Mouse (Mus musculus): ENCODE measurements at regions not wholly inside any gene's neighbourhood (a gene's known extent, or its start where the extent isn't known, plus 50 kb on each side); places are given as distances from the start of the nearest gene placed in this dataset.
"Not testable (repeated sequence)": the region's sequence is repeated elsewhere in the genome, so short reads cannot be mapped to it uniquely, and the experiment has no call there.

DNA sequence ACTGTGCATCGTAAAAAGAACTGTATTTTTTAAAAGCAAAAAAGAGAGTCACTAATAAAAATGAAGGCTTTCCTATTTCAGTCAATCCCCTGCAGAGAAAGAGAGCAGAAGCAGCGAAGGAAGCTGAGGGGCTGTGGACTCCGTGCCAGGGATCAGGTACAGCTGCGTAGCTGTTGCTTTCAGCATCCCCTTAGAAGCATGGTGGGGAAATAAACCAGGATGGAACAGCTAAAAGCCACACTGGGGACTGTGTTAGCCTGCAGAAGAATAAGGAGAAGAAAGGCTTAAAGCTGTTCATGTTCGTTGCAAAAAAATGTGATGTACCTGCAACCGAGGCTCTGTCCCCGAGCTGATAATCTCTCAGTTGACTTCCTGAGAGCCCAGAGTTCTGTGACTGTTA lies 1302.6 kb upstream of the Sel1l start:
- DNase-seq (ENCODE audit: low read depth, low spot score), result no peak

DNA sequence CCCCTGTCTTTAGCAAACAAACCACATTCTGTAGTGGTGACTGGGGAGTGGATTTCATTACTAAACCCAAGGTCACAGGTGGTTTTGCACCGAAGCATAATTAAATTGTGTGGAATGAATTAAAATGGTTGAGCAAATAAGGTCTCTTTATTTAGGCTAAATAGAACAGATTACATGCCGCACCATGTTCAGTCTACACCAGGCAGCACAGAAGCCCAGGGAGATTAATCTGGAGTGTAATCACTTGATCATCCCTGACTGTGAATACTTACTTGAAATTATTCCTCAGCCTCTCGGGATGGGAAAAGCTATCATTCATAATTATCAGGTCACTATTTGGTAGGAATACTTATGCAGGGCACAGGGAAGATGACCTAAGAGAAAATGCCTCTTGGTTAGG lies 1293.3 kb upstream of the Sel1l start:
- no peak for DNase-seq (ENCODE audit: low read depth, low spot score)

DNA sequence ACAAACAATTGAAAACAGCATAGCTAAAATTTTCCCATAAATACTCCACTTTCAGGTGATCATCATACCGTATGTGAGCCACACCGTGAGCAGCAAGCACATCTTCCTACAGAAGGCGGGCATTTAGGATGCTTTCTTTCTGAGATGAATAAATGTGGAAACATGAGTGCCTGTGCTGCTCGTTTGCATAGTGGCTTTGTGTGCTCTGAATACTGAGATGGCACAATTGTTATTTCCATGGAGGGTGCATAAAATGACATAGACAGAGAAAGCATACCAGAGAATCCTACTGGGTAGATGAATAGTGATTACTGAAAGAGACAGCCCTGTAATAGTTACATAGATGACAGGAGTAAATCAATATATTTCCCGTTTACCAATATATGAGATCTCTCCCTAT lies 1287.4 kb upstream of the Sel1l start:
- no peak for DNase-seq (ENCODE audit: low read depth, low spot score)

DNA sequence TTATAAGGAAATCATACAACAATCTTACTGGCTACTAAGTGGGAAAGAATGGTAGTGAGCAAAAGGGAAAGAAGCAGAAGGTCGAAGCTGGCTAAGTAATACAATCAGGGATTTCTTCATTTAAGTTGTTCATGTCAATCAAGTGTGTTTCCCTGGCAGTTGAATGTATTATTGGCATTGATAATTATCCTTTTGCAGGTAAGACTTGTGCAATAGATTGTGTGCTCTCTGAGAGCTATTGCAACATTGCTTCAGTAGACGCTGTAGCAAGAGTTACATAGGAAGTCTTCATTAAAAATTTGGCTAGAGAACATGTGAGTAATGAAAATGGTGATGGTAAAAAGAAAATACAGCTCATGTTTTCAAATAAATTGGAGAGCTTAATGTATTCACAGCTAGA lies 1273.3 kb upstream of the Sel1l start:
- no peak for DNase-seq (ENCODE audit: low read depth, low spot score)

DNA sequence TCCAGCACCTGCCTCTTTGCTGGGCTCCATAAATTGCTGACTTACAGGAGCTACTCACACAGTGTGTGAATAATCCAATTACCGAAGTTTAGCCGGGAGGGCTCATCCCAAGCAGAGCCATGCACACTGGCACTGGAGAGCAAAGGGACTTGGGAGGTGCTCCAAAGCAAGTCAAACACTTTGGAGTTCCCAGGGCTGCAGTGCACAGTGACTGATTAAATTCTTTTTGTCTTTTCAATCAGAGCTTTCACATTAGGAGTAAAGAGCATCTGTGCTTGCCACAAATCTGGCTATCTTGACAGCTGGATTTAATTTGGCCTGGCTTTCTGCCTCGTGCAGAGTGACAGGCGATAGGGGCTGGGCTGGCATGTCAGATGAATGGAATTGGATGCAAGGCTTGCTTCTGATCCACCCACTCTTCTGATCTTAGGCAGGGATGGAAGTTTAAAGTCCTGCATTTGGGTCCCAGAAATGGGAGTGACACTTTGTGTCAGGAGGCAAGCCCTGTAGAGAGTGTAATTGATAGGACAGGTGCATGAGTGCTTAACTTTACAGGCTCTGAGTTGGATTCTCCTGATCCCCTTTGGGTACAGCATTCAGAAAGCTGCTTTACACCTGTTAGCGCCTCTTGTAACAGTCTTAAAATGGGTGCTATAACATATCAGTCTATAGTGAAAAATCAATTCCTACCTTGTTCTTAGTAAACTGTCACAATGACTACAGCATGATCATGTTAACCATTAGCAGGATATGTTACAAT lies 1239.3 kb upstream of the Sel1l start:
- DNase-seq (ENCODE audit: low read depth, low spot score), result no peak

DNA sequence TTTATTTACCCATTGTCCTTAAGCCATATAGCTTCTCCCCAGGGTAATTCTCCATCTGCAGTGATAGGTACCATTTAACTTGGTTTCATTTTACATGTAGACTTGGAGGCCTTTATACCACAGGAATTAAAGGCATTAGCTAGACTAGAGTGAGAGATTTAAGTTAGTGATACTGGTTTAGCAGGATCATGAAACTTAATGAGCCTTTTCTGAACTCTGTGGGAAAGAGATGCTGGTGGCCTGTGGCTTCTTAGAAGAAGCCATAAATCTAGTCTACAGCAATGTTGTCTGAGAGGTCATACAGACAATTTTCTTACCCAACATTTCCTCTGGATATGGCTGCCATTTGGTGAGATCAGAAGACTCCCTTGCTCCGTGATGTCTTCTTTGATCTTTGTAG lies 1214.9 kb upstream of the Sel1l start:
- DNase-seq (ENCODE audit: low read depth, low spot score), result no peak

DNA sequence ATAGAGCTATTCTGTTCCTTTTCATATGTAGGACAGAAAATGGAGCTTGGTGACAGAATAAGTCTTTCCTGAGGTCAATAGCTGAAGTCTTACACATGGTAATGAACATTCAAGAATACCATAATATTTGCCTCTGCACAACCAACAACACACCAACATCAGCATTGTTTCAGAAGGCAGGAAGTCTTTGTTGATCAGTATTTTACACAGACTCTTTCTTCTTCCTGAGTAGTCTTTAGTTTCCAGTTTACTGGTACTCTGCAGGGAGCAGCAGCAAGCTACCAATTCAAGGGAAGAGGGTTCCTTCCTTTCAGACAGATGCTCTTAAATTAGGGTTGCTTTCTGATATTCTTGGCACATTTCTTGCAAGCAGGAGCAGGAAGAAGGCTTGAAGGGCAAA lies 1170.7 kb upstream of the Sel1l start:
- peak; percentile 5 for DNase-seq (ENCODE audit: low read depth, low spot score)

DNA sequence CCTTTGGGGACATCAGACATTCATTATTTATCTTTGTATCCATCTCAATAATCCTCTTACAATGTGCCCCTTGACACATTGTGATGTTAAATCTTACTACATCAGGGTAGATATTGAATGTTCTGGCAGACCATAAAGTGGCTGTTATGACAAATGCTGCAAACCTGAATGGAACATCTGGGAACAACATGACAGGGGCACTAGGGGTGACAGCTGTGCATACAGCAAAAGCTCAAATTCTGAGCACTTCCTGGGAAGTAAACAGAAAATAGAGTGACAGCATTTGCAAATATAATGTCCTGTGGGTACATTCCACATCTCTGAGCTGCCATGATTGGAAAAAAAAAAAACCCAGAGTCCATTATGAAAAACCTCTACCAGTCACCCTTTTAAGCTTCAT lies 1162.6 kb upstream of the Sel1l start:
- no peak for DNase-seq (ENCODE audit: low read depth, low spot score)

DNA sequence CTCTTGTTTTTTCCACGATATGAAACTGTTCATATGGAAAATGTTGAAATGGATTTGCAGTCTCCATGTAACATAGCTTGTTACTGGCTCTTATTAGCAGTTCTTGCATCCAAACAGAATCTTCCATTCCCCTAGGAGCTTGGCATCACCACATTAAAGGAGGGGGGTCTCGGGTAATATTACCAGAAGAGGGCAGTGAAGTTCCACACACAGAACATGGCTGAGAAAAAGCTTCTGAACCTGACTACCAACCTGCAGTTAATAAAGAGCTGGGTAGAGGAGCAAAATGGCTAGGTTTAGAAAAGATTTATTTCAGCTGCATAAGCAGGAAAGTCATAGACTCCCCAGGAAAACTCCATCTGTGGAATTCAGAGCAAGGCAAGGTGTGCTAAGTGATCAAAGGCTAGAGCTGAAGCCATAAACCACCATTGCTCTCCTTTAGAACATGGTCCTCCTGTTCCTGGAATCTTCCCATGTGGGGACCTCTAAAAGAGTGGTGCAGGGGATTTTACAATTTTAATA lies 1157.9 kb upstream of the Sel1l start:
- peak; percentile 20 for DNase-seq (ENCODE audit: low read depth, low spot score)

DNA sequence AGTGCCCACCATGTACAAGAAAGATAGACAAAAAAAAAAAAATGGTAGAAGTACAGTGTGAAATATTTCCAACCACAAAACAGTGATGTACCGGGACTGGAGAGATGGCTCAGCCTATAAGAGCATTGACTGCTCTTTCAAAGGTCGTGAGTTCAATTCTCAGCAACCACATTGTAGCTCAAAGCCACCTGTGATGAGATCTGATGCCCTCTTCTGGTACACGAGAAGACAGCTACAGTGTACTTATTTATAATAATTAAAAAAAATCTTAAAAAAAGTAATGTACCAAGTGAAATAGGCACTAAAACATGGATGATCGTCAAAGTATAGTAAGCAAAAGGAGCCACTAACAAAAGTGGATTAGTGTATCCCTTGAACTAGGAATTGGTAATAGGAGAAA lies 1154.2 kb upstream of the Sel1l start:
- peak; percentile 25 for DNase-seq (ENCODE audit: low read depth, low spot score)

DNA sequence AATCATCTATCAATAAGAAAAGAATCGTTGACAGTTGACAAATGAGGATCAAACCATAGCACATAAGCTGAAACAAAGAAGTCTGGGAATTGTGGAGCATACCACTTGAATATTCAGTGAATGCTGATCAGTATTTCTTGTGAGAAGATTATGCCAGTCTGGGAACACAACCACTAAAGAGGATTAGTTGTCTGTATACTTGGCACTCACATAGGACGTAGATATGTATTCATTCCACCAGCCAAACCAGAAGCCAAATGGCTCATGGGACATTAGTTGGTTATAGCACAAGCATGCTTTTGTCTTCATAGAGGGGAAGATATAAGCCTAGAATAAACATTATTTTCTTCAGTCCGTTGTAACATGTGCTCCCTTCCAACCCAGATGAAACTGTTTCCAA lies 1126.7 kb upstream of the Sel1l start:
- DNase-seq (ENCODE audit: low read depth, low spot score), result no peak

DNA sequence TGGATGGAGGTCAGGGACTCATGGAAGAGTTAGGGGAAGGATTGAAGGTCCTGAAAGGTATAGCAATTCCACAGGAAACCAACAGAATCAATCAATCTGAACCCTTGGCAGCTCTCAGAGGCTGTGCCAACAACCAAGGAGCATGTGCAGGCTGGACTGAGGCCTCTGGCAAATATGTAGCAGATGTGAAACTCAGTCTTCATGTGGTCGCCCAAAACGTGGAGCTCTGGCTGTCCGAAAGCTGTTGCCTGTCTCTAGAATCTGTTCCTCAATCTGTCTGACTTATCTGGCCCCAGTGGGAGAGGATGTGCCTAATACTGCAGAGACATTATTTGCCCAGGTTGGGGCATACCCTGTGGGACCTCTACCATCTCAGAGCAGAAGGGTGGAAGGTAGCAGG lies 1095.4 kb upstream of the Sel1l start:
- DNase-seq (ENCODE audit: low read depth, low spot score), result no peak

DNA sequence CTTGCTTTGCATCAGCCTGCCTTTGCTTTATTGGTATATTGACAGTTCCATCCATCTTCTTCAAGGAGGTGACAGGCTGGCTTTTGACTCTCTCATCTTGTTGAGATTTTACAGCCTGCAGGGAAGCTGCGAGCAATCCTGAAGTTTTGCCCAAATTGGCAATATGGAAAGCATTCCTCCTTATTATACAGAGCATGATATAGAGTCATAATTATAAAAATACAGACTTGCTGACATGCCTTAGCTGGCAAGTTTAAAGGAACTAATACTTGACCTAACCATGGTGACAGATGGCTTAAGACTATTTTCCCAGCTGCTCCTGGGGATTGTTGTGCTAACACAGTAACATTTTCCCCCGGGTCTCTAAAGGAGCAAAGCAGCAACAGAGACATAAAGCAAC lies 1078.6 kb upstream of the Sel1l start:
- DNase-seq (ENCODE audit: low read depth, low spot score), result no peak

DNA sequence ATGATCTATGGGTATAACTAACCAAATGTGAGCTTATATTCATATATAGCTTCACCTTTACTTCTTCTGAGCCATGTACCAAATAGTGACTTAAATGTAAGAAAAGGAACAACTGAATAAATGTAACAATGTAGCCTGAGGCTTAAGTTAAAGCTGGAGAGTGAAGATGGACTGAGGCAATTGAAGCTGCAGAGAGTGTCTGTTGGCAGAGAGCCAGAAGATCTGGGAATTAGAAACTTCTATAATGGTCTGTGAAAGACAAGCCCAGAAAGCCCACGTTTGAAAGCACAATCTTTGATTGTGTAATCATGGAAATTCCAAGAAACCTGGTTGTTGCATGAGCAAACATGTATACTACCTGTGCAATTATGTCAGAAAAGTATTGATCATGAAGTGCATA lies 1078.0 kb upstream of the Sel1l start:
- DNase-seq (ENCODE audit: low read depth, low spot score), result no peak

DNA sequence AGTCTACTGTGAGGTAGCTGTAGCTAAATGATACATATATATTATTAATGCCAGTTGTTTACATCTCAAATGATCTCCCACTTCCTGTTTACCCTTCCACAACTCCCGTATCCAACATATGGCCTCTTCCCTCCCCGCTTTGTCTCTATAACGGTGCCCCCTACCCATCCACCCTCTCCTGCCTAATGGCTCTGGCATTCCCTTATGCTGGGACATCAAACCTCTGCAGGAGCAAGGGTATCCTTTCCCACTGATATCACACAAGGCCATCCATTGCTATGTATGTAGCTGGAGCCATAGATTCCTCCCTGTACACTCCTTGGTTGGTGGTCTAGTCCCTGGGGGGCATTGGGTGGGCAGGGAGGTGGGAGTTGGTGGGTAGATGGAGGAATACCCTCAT lies 1071.0 kb upstream of the Sel1l start:
- no peak for DNase-seq (ENCODE audit: low read depth, low spot score)

DNA sequence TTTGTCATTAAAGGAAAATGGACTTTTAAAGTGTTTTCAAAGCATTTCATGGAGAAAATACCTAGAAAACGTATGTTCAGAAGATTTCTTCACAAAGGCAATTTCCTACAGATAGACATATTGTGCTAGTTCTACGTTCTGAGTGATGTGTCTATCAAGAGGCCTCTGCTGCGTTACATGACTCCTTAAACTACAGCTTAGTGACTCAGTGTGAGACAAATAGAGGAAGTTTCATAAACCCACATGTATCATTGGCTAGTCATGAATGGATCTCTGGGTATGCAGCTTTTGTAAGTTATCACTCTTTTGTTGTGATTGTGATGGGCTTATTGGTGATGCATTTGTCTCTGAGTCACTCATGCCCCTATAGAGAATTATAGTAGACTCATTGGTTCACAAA lies 1067.3 kb upstream of the Sel1l start:
- DNase-seq (ENCODE audit: low read depth, low spot score), result no peak

DNA sequence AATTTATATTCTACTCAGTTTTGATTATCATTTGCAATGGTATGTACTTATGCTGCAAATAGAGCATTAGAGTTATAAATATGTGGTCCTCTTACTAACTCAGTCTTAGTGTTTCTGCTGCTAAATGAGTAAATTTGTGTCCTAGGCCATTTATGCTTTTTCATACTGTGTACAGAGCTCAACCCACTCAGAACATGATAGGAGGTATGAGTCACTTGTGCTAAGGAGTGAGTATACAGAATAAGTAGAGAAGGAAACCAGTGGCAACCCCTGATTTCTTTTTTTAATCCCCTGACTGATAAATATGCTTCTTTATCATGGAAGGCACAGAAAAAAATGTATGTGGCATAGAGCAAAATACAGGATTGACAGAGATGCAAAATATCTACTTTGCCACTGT lies 1066.8 kb upstream of the Sel1l start:
- no peak for DNase-seq (ENCODE audit: low read depth, low spot score)

DNA sequence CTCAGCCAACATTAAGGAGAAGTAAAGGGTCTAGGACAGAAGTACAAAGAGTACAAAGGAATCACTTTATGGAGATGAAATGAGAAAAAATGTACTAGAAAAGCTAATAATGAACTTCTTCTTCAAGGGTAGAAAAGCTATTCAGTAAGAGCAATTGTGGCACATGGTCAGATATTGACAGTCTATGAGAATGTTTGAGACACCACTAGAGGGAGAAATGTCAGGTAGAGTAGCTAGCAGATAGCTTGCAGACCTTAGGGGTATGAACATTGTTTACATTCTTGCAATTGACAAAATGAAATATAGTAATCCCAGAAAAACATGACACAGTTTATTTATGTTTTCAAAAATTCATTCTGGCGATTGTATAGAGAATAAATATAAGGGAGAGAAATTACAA lies 1066.2 kb upstream of the Sel1l start:
- DNase-seq (ENCODE audit: low read depth, low spot score), result peak; percentile 14

DNA sequence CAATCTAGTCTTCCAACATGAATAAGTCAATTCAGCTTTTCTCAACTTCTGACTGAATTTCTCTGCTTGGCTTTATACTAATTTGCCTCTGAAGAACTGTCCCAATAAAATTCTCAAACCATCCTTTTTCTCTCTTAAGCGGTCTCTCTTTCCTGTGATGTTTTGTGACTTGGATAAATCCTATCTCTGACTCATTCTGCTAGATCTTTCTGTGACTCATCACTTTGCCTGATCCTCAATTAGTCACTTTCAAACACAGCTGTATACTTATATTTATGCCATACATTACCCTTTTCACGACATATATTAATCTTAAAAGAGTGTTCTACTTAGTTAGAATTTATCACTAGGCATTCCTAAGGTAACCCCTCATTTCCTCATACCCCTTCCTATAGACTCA lies 1055.4 kb upstream of the Sel1l start:
- DNase-seq (ENCODE audit: low read depth, low spot score), result no peak

DNA sequence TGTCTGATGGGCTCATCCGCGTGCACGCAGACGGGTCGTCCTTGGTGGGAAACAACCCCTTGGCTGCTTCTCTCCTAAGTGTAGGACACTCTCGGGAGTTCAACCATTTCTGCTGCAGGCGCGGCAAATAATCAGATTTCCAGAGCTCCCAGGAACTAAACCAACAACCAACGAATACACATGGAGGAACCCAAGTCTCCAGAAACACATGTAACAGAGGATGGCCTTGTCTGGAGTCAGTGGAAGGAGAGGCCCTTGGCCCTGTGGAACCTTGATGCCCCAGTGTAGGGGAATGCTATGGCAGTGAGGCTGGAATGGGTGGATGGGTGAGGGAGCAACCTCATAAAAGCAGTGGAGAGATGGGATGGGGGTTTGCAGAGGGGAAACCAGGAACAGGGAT lies 1043.4 kb upstream of the Sel1l start:
- DNase-seq (ENCODE audit: low read depth, low spot score), result peak; percentile 7

DNA sequence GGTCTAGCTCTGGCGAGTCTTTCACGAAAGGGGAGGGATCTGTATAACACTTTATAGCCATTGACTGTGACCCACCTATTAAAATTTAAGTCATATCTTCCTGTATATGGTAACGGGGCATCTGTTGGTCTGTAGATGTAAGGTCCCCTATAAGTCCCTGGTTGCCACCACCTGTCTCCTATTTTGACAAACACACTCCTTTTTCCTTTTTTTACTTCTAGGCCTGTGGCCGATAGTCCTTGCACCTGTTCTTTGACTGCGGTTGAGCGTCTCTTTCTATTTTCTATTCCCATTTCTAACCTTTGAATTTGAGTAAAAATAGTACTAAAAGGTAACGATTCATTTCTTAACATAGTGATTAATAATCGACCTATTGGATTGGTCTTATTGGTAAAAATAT lies 1042.7 kb upstream of the Sel1l start:
- DNase-seq (ENCODE audit: low read depth, low spot score), result not testable (repeated sequence)

DNA sequence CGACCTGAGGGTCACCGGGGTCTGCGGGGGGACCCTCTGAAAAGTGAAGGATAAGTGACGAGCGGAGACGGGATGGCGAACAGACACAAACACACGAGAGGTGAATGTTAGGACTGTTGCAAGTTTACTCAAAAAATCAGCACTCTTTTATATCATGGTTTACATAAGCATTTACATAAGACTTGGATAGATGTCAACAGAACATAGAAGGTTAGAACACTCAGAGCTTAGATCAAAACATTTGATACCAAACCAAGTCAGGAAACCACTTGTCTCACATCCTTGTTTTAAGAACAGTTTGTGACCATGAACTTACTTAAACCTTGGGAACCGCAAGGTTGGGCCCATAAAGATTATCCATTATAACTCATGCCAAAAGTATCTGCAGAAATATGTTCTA lies 1042.2 kb upstream of the Sel1l start:
- DNase-seq (ENCODE audit: low read depth, low spot score), result not testable (repeated sequence)

DNA sequence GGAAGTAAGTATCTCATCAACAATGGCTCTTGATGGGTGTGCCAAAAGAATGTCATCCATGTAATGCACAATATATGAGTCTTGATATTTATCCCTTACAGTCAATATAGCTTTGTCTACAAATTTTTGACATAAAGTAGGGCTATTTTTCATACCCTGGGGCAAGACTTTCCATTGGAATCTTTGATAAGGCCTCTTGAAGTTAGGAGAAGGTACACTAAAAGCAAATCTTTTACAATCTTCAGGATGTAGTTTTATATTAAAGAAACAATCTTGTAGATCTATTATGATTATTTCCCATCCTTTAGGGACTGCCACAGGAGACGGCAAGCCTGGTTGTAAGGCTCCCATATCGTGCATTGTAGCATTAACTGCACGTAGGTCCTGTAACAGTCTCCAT lies 1038.8 kb upstream of the Sel1l start:
- DNase-seq (ENCODE audit: low read depth, low spot score), result no peak
